Mouse (Mus musculus) kidney, embryonic 14.5 days (tissue): ENCODE measurements around the gene Gak. TPM values are rescaled to one million over a fixed set of nuclear protein-coding genes. Genes with fewer than 3 reads are reported as not detected.

Source experiments
- ATAC-seq: fragments of 200-750 bp; cut with Nextera tagmentation; 2 replicates; pipeline ENCODE4 v1.8.0; 2017; ENCODE audit warnings: moderate number of reproducible peaks, mild to moderate bottlenecking, moderate TSS enrichment, moderate library complexity; ENCODE audit not compliant: low FRiP score, low TSS enrichment
- H3K27ac ChIP-seq: fragments of 300-500 bp; sonication (generic); 2 replicates; pipeline ENCODE4 v1.5.1; 2014; ENCODE audit warnings: low read depth, mild to moderate bottlenecking, low read length, moderate library complexity, mixed read lengths
- H3K27me3 ChIP-seq: fragments of 300-500 bp; sonication (generic); 2 replicates; pipeline ENCODE4 v1.6.1; 2014; ENCODE audit warnings: mild to moderate bottlenecking, low read length; ENCODE audit not compliant: control insufficient read depth, insufficient read depth
- H3K36me3 ChIP-seq: fragments of 300-500 bp; sonication (generic); 2 replicates; pipeline ENCODE4 v1.6.1; 2014; ENCODE audit warnings: low read length, mixed read lengths; ENCODE audit not compliant: control insufficient read depth, insufficient read depth
- H3K4me1 ChIP-seq: fragments of 300-500 bp; sonication (generic); 2 replicates; pipeline ENCODE4 v1.6.1; 2014; ENCODE audit warnings: low read length, mixed read lengths; ENCODE audit not compliant: control insufficient read depth, insufficient read depth
- H3K4me2 ChIP-seq: fragments of 300-500 bp; sonication (generic); replicated peaks from 2 replicates; pipeline ENCODE4 v1.6.1; 2014; ENCODE audit warnings: low read depth, mild to moderate bottlenecking, low read length
- H3K4me3 ChIP-seq: fragments of 300-500 bp; sonication (generic); 2 replicates; pipeline ENCODE4 v1.5.1; 2014; ENCODE audit warnings: mild to moderate bottlenecking, low read length
- H3K9ac ChIP-seq: fragments of 300-500 bp; sonication (generic); 2 replicates; pipeline ENCODE4 v1.6.1; 2014; ENCODE audit warnings: low read depth, mild to moderate bottlenecking, low read length, moderate library complexity
- H3K9me3 ChIP-seq: fragments of 300-500 bp; sonication (generic); 2 replicates; pipeline ENCODE4 v1.6.1; 2016; ENCODE audit warnings: low read length; ENCODE audit not compliant: control insufficient read depth
- WGBS: fragments of 180-500 bp; shearing (Covaris S2); extraction: QIAGEN DNeasy Blood & Tissue Kit; methylation state at CpG from one replicate; pipeline ENCODE4 v1.1.7; 2014; 5-methylcytosine and 5-hydroxymethylcytosine counted together
- polyA plus RNA-seq: library from polyadenylated mRNA; unstranded; fragments of >200 nt; fragmentation: Nextera tagmentation; extraction: Ambion mirVana; gene quantifications from 2 replicates; pipeline ENCODE4 v1.2.1, GENCODE M21; 2014

Gene Gak
- polyA plus RNA-seq, 1 experiment from 2014 or later: 48.8 TPM

DNA sequence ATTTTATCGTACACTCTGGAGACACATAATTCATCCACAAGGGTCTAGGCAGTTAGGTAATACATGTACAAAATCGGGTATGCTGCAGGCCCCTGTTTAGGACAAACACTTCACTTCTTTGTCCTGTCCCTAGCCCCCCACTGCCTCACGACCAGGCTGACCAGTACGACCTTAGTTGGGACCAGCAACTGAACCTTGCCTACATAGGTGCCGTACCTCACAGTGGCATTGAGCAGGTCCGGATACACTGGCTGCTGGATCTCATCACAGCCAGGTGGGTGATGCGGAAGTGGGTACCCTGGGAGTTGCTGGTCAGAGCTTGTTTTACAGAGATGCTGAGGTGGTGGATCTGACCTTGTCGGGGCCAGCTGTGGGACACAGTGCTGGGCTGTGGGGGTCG lies 40.4 kb upstream of the Gak start:
- WGBS: 73% methylated on average over 9 of the region's 9 CpGs
- no peak; the same call in 1 of the 2 replicates for ATAC-seq
- Histone ChIP-seq H3K4me2 (peak overlapping the region; percentile 78), H3K9ac (peak overlapping the region; percentile 71; the same call in 1 of the 2 replicates), H3K27me3 (peaks cover 3% of the 10 kb centered on the region; the same call in 1 of the 2 replicates), H3K4me3 (peak overlapping the region; percentile 57), H3K4me1 (0 out of 2 replicates have a peak, but pooled peaks cover 4% of the 10 kb centered on the region), H3K27ac (no peak overlapping the region), H3K36me3 (0 out of 2 replicates have a peak, but pooled peaks cover 4% of the 10 kb centered on the region), H3K9me3 (no peaks in the 10 kb centered on the region)

DNA sequence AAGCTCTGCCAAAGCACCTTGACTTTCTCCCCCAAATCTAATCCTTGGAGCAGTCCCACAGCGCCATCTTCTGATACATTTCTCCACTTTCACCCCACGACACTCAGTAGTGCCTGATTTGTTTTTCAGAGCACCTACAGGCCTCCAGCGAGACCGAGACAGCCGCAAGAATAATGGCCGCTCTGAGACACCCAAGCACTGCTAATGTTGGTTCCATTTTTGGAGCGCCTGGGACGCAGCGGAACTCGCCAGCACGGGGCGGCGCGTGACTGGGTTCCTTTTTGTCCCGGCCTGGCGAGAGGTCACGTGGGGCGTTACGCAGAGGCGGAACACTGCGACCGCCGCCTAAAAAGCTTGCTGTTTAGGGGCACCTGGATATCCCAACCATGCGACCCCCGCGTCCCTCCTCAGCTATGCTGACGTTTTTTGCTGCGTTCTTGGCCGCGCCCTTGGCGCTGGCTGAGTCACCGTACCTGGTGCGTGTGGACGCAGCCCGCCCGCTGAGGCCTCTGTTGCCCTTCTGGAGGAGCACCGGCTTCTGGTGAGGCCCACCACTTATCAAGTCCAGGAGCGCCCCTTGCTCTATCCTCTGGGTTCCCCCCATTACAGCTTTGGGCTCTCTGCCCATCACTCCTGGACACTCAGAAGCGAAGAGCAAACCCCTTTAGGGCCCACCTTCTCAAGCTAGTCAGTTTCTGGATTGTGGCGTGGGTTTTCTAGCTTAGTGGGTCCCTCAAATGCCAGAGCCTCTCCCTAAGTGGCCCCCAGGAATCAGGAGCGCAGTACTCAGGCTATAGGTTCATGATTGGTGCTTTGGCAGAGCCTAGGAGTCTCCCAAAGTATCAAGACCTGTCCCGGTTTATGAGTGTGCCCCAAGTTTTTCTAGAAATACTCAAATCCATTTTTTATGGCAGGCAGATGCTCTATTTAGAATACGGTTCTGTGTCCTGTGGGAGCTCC lies 39.7 kb upstream of the Gak start, which contains the start of gene Dgkq:
Dgkq (minus strand) TSS at position 696 of the 960 bp plus-strand sequence.
- peak; percentile 89 for ATAC-seq
- peak within 1 kb of the TSS; percentile 73 for H3K27ac ChIP-seq
- peaks cover 3% of the 10 kb centered on the region; the same call in 1 of the 2 replicates for H3K27me3 ChIP-seq
- no peaks in the 10 kb centered on the region for H3K9me3 ChIP-seq
- H3K9ac ChIP-seq: peak within 1 kb of the TSS; percentile 71
- H3K4me2 ChIP-seq: peak within 1 kb of the TSS; percentile 78
- 6% methylated on average over 43 of the region's 43 CpGs for WGBS
- 0 out of 2 replicates have a peak, but pooled peaks cover 4% of the 10 kb centered on the region for H3K4me1 ChIP-seq
- peak within 1 kb of the TSS; percentile 57 for H3K4me3 ChIP-seq
- 0 out of 2 replicates have a peak, but pooled peaks cover 4% of the 10 kb centered on the region for H3K36me3 ChIP-seq

DNA sequence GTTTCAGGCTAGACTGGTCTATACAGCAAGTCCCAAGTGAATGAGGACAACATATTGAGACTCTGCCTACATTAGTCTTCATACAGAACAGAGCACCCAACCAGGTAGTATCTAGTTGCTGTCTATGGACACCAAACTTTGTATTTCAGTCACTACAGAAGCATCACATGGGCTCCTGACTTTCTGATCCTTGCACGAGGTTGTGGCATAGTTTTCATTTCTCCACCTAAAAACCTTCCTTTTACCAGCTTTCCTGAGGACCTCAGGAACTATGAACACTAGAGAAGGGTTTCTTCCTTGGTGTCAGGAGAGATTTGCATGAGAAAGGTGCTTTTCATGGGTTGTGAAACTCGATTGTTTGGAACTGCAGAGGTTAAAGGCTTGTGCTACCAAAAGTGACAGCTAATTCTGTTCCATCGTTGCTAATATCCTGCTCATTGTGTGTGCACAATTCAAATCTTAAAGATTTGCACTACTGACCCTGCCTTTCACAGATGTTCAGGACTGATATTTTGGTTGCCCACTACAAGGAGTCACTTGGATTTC lies 38.9 kb upstream of the Gak start:
- Histone ChIP-seq H3K36me3 (0 out of 2 replicates have a peak, but pooled peaks cover 4% of the 10 kb centered on the region), H3K4me1 (0 out of 2 replicates have a peak, but pooled peaks cover 4% of the 10 kb centered on the region), H3K4me3 (peak overlapping the region; percentile 57), H3K4me2 (peak overlapping the region; percentile 78), H3K27ac (no peak overlapping the region), H3K9ac (peak overlapping the region; percentile 71; the same call in 1 of the 2 replicates), H3K27me3 (peaks cover 3% of the 10 kb centered on the region; the same call in 1 of the 2 replicates), H3K9me3 (no peaks in the 10 kb centered on the region)
- 13% methylated on average over 3 of the region's 3 CpGs for WGBS
- no peak for ATAC-seq

DNA sequence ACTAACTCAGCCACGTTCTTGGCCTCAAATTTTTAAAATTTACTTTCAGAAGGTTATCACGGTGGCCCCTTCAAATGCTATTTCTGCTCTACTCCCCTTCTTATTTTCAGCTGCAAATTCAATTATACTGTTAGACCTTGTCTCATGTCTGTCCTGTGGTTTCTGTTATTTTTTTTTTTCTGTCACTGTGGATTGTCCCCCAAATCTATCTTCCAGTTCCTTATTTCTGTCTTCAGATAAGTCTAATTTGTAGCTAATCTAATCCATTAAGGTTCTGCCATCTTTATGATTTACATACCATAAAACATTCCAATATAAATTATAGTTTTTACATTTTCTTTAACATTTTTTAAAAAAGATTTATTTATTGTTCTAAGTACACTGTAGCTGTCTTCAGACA lies 37.8 kb upstream of the Gak start:
- Histone ChIP-seq H3K27me3 (peaks cover 3% of the 10 kb centered on the region; the same call in 1 of the 2 replicates), H3K4me1 (0 out of 2 replicates have a peak, but pooled peaks cover 4% of the 10 kb centered on the region), H3K9ac (no peak overlapping the region), H3K4me3 (no peak overlapping the region), H3K27ac (no peak overlapping the region), H3K9me3 (no peaks in the 10 kb centered on the region), H3K4me2 (no peak overlapping the region), H3K36me3 (0 out of 2 replicates have a peak, but pooled peaks cover 2% of the 10 kb centered on the region)
- WGBS: 71% methylated on average over 2 of the region's 2 CpGs
- no peak for ATAC-seq

DNA sequence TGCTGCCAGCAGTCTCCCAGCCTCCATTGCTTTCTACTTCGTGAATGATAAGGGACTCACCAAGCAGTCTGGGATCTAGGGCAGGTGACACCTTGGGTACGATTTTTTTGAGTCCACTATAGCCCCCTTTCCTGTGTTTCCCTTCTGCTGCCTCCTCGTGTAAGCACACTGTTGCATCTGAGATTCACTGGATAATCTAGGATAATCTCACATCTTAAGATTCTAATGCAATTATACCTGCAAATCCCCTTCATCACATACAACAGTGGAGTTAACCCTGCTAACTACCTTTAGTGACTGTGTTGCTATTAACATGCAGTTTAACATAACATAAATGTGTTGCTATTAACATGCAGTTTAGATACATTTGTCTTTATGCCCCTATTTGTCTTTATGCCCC lies 35.5 kb upstream of the Gak start:
- Histone ChIP-seq H3K27ac (no peak overlapping the region), H3K4me3 (no peak overlapping the region), H3K4me1 (peaks cover 5% of the 10 kb centered on the region), H3K9ac (no peak overlapping the region), H3K27me3 (peaks cover 3% of the 10 kb centered on the region; the same call in 1 of the 2 replicates), H3K9me3 (no peaks in the 10 kb centered on the region), H3K4me2 (no peak overlapping the region), H3K36me3 (no peaks in the 10 kb centered on the region)
- no peak for ATAC-seq
- 43% methylated on average over 3 of the region's 3 CpGs for WGBS

DNA sequence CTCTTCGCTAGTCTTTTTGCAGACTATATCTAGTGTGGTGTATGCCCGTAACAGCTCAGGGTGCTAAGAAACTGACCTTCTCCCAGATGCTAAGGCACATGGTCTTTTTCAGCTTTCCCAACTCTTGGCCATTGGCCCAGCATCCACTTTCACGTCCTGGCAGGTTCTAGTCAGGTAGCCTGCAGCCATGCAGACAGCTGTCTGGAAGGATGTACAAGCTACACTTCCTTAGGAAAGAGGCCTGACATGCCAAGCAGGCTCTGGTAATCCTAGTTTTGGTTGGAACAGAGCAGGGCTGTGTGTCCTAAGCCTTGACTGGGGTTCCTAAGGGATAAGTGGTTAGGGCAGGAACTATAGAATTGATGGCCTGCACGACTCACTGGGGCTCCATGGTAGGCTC lies 33.2 kb upstream of the Gak start:
- no peak for ATAC-seq
- Histone ChIP-seq H3K36me3 (no peaks in the 10 kb centered on the region), H3K4me1 (peaks cover 13% of the 10 kb centered on the region), H3K4me3 (no peak overlapping the region), H3K9me3 (no peaks in the 10 kb centered on the region), H3K27me3 (peaks cover 3% of the 10 kb centered on the region; the same call in 1 of the 2 replicates), H3K27ac (no peak overlapping the region), H3K4me2 (no peak overlapping the region), H3K9ac (no peak overlapping the region)
- WGBS: 90% methylated on average over 4 of the region's 4 CpGs

DNA sequence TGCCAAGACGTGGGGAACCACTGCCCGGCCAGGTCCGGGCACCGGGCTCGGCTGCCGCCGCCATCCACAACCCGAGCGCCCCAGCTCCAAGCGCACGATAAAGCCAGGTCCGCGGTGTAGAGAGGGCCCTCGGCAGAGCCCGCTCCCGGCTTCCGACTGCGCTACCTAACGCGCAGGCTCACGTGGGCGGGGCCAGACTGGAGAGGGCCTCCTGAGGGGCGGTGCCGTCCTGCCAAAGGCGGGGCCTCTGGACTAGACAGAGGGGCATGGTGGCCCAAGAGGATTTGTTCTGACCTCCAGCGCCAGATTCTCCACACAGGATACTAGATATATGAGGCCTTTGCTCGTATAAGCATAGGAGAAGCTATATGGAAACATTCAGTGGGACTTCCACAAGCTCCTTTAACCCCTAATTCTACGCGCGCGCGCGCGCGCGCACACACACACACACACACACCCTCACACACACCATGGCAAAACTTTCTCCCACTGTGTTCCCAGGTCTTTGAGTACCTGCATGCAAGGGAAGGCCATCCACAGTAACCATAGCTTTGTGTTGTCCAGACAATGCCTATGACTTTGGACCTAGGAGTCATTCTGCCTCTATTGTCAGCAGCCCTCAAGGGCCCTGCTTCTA lies 31.2 kb upstream of the Gak start:
- ATAC-seq: peak; percentile 100
- Histone ChIP-seq H3K36me3 (peaks cover 12% of the 10 kb centered on the region), H3K4me3 (peak overlapping the region; percentile 71), H3K4me2 (peak overlapping the region; percentile 92), H3K9me3 (no peaks in the 10 kb centered on the region), H3K27me3 (no peaks in the 10 kb centered on the region), H3K9ac (peak overlapping the region; percentile 78), H3K27ac (no peak overlapping the region), H3K4me1 (peaks cover 13% of the 10 kb centered on the region)
- WGBS: 13% methylated on average over 36 of the region's 36 CpGs

DNA sequence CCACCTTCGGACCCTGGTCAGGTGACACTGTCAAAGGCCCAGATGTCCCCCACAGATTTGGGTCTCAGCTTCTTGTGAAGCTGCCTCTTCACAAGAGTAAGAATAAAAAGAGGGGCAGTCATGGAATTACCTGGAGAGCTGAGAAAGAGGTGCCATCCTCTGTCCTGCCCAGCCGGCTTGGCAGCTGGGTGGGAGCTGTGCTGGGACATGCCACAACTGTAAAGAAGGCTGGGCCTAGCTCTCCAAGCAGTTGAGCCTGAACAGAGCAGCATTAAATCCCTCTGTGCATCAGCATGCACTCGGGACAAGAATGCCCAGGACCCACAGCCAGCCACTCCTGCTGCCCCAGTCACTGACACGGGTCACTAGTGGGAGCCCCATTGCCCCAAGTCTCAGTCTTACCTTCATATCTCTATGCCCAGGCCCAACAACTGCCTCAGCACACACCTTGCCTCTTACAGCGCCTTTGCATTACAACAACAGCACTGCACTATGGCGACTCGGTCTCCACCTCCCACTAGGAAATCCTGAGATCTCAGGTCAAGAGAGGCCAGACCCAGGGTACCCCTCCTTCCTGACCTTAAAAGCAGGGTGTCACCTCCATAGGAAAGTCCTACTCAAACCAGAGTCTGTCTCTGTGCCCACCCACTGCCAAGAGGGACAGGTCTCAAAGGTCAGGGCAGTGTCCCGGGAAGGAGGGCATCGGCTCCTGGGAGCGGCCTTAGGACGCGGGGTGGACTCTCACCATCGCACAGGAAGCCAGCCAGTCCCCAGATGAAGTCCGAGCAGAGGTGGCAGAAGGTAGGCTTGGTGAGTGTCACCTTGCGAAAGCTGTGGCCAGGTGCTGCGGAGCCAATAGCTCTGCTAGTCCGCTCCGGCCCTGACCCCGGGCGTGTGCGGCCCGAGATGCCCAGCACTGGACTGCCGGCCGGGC lies 30.4 kb upstream of the Gak start, which contains the start of gene Idua:
Idua (plus strand) TSS at position 634 of the 934 bp plus-strand sequence.
- Histone ChIP-seq H3K27ac (no peak within 1 kb of the TSS), H3K4me3 (peak within 1 kb of the TSS; percentile 71), H3K36me3 (peaks cover 20% of the 10 kb centered on the region), H3K27me3 (no peaks in the 10 kb centered on the region), H3K9ac (peak within 1 kb of the TSS; percentile 78), H3K4me2 (peak within 1 kb of the TSS; percentile 92), H3K9me3 (no peaks in the 10 kb centered on the region), H3K4me1 (peaks cover 13% of the 10 kb centered on the region)
- 11% methylated on average over 24 of the region's 24 CpGs for WGBS
- ATAC-seq: peak; percentile 50
